ENCODE assay signal across 16 mouse cellular contexts in the genomic region with DNA sequence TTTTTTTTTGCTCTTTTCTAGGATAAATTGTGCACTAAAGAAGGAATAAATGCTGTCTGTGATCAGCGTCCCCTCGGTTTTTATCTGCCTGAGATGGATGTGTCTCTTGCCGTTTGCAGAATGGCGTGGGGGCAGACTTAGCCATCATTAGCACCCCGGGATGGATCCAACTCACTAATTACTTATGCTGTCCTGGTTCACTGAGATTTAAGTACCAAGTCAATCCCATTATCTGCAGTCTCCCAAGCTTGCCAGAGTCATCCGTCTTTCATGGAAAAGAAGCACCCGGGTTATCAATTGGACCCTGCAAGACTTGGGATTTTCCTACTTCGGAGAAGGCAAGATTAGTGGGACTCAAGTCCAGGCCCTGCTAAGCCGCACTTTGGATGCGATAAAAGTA.
DNase-seq lines count a peak whose midpoint lies in the region; ATAC-seq lines count a peak whose summit lies in the region.
"Had no signal": no experiment of that assay in that cellular context is flagged by ENCODE, and none has a peak within 500 bp of the region (broad histone marks: within the 10 kb centered on the region; RNA-seq: fewer than 3 reads in every experiment).

No protein-coding gene starts in this region.

- no peak overlapping the region for H3K4me3 ChIP-seq in neural tube, embryonic 11.5 days (ENCODE audit: low read depth, low read length)
- H3K4me3 ChIP-seq in neural tube, embryonic 15.5 days (replicated peaks) = no peak overlapping the region
- H3K4me3 ChIP-seq in hindbrain, embryonic 11.5 days (ENCODE audit: low read depth, low read length) = no peak overlapping the region
- H3K4me3 ChIP-seq in midbrain, embryonic 12.5 days = no peak overlapping the region
- H3K4me3 ChIP-seq: embryonic facial prominence, embryonic 15.5 days; kidney, embryonic 15.5 days; lung, embryonic 15.5 days had no signal

- no peak overlapping the region for H3K27ac ChIP-seq in neural tube, embryonic 11.5 days (ENCODE audit: low read depth, low read length)
- H3K27ac ChIP-seq in neural tube, embryonic 15.5 days (replicated peaks) = no peak overlapping the region
- peak overlapping the region; percentile 67 for H3K27ac ChIP-seq in hindbrain, embryonic 11.5 days (ENCODE audit: low read depth, low read length)
- H3K27ac ChIP-seq in midbrain, embryonic 12.5 days (replicated peaks) = peak overlapping the region; percentile 88
- H3K27ac ChIP-seq: embryonic facial prominence, embryonic 15.5 days; kidney, embryonic 15.5 days; lung, embryonic 15.5 days had no signal

- H3K36me3 ChIP-seq in neural tube, embryonic 11.5 days (ENCODE audit: control insufficient read depth, insufficient read depth, low read length) = no peaks in the 10 kb centered on the region
- no peaks in the 10 kb centered on the region for H3K36me3 ChIP-seq in neural tube, embryonic 15.5 days
- H3K36me3 ChIP-seq in hindbrain, embryonic 11.5 days (ENCODE audit: control insufficient read depth, insufficient read depth, low read length) = no peaks in the 10 kb centered on the region
- H3K36me3 ChIP-seq in midbrain, embryonic 12.5 days = no peaks in the 10 kb centered on the region
- H3K36me3 ChIP-seq: embryonic facial prominence, embryonic 15.5 days; kidney, embryonic 15.5 days; lung, embryonic 15.5 days had no signal

- H3K27me3 ChIP-seq in neural tube, embryonic 11.5 days (ENCODE audit: control insufficient read depth, insufficient read depth, low read length) = no peaks in the 10 kb centered on the region
- H3K27me3 ChIP-seq in neural tube, embryonic 15.5 days (replicated peaks) = 0 out of 2 replicates have a peak, but pooled peaks cover 4% of the 10 kb centered on the region
- no peaks in the 10 kb centered on the region for H3K27me3 ChIP-seq in hindbrain, embryonic 11.5 days (ENCODE audit: control insufficient read depth, insufficient read depth, low read length)
- no peaks in the 10 kb centered on the region for H3K27me3 ChIP-seq in midbrain, embryonic 12.5 days
- H3K27me3 ChIP-seq: embryonic facial prominence, embryonic 15.5 days; lung, embryonic 15.5 days had no signal

- peaks cover 8% of the 10 kb centered on the region; the same call in 1 of the 2 replicates for H3K4me1 ChIP-seq in neural tube, embryonic 11.5 days (ENCODE audit: control insufficient read depth, insufficient read depth, low read length)
- H3K4me1 ChIP-seq in neural tube, embryonic 15.5 days = peaks cover 36% of the 10 kb centered on the region
- peaks cover 5% of the 10 kb centered on the region; the same call in 1 of the 2 replicates for H3K4me1 ChIP-seq in hindbrain, embryonic 11.5 days (replicated peaks; ENCODE audit: control insufficient read depth, insufficient read depth, low read length)
- peaks cover 52% of the 10 kb centered on the region for H3K4me1 ChIP-seq in midbrain, embryonic 12.5 days

- H3K9ac ChIP-seq in neural tube, embryonic 11.5 days (ENCODE audit: low read length) = no peak overlapping the region
- no peak overlapping the region for H3K9ac ChIP-seq in neural tube, embryonic 15.5 days (replicated peaks)
- no peak overlapping the region for H3K9ac ChIP-seq in hindbrain, embryonic 11.5 days (ENCODE audit: low read depth, low read length)
- H3K9ac ChIP-seq in midbrain, embryonic 12.5 days (replicated peaks) = no peak overlapping the region
- H3K9ac ChIP-seq: embryonic facial prominence, embryonic 15.5 days; kidney, embryonic 15.5 days; lung, embryonic 15.5 days had no signal

- peak; percentile 28; the same call in 1 of the 2 replicates for ATAC-seq in neural tube, embryonic 11.5 days (ENCODE audit: insufficient read depth, low FRiP score, low TSS enrichment)
- no peak for ATAC-seq in neural tube, embryonic 15.5 days (ENCODE audit: low FRiP score)
- 0 out of 2 replicates have a peak, but pooled peaks have one; percentile 22 for ATAC-seq in hindbrain, embryonic 11.5 days (ENCODE audit: low FRiP score)
- ATAC-seq in midbrain, embryonic 12.5 days (ENCODE audit: low FRiP score, low read depth) = no peak
- ATAC-seq: inflammation-experienced regulatory T-cells, adult 6 months had no signal

- 46% methylated on average over 10 of the region's 10 CpGs for WGBS in neural tube, embryonic 11.5 days
- 22% methylated on average over 10 of the region's 10 CpGs for WGBS in neural tube, embryonic 15.5 days
- 48% methylated on average over 10 of the region's 10 CpGs for WGBS in hindbrain, embryonic 11.5 days
- 11% methylated on average over 10 of the region's 10 CpGs for WGBS in midbrain, embryonic 12.5 days

- H3K4me2 ChIP-seq in neural tube, embryonic 11.5 days (ENCODE audit: low read depth) = no peak overlapping the region
- no peak overlapping the region for H3K4me2 ChIP-seq in neural tube, embryonic 15.5 days
- no peak overlapping the region for H3K4me2 ChIP-seq in hindbrain, embryonic 11.5 days (replicated peaks; ENCODE audit: low read depth, low read length)
- peak overlapping the region; percentile 45 for H3K4me2 ChIP-seq in midbrain, embryonic 12.5 days (replicated peaks)
- H3K4me2 ChIP-seq: embryonic facial prominence, embryonic 15.5 days; lung, embryonic 15.5 days had no signal

- H3K9me3 ChIP-seq in neural tube, embryonic 11.5 days (ENCODE audit: control insufficient read depth, low read length) = no peaks in the 10 kb centered on the region
- H3K9me3 ChIP-seq in neural tube, embryonic 15.5 days (replicated peaks) = no peaks in the 10 kb centered on the region
- no peaks in the 10 kb centered on the region for H3K9me3 ChIP-seq in hindbrain, embryonic 11.5 days (ENCODE audit: control insufficient read depth, low read length)
- no peaks in the 10 kb centered on the region for H3K9me3 ChIP-seq in midbrain, embryonic 12.5 days
- H3K9me3 ChIP-seq: embryonic facial prominence, embryonic 15.5 days; kidney, embryonic 15.5 days; lung, embryonic 15.5 days had no signal

- DNase-seq in neural tube, embryonic 11.5 days (ENCODE audit: low spot score) = peak; percentile 39
- DNase-seq in hindbrain, embryonic 11.5 days (ENCODE audit: low spot score) = peak; percentile 19
- DNase-seq in retina, embryonic 14.5 days (ENCODE audit: low spot score) = peak; percentile 54
- no peak for DNase-seq in frontal cortex, adult 2 months (ENCODE audit: extremely low spot score in 1 of 2, low spot score in 1 of 2)
- no peak for DNase-seq in adrenal gland, adult 2 months
- no peak for DNase-seq in lung, postnatal 4 days
- DNase-seq: adrenal gland, postnatal 36 days; cerebellum, adult 8-10 months; gastrocnemius, postnatal 14 days; thymus, postnatal 4 days had no signal

Comparison
In these comparisons a context has a peak if more than half of its experiments do, and no peak if none do; other contexts are left out.
1. ATAC-seq: peak in neural tube, embryonic 11.5 days (single experiment) and hindbrain, embryonic 11.5 days (single experiment); none in neural tube, embryonic 15.5 days (single experiment) and midbrain, embryonic 12.5 days (single experiment).
2. DNase-seq: peak in neural tube, embryonic 11.5 days (single experiment), hindbrain, embryonic 11.5 days (single experiment) and retina, embryonic 14.5 days (single experiment); none in frontal cortex, adult 2 months (0 of 2), adrenal gland, adult 2 months (single experiment) and lung, postnatal 4 days (0 of 2).
3. H3K27ac ChIP-seq: peak in hindbrain, embryonic 11.5 days (single experiment) and midbrain, embryonic 12.5 days (single experiment); none in neural tube, embryonic 11.5 days (single experiment) and neural tube, embryonic 15.5 days (single experiment).